Mouse (Mus musculus): ENCODE measurements around the gene Slx.
"Not testable (repeated sequence)": the region's sequence is repeated elsewhere in the genome, so short reads cannot be mapped to it uniquely, and the experiment has no call there.

Slx gene

GRCm38 (mm10) chrX:26545465-26545864 lies at the start of gene Slx:
TSS of gene Slx (minus strand) at chrX:26545565.
- DNase-seq (ENCODE audit: low spot score in 2 of 2) = not testable (repeated sequence)
